In the genomic region with DNA sequence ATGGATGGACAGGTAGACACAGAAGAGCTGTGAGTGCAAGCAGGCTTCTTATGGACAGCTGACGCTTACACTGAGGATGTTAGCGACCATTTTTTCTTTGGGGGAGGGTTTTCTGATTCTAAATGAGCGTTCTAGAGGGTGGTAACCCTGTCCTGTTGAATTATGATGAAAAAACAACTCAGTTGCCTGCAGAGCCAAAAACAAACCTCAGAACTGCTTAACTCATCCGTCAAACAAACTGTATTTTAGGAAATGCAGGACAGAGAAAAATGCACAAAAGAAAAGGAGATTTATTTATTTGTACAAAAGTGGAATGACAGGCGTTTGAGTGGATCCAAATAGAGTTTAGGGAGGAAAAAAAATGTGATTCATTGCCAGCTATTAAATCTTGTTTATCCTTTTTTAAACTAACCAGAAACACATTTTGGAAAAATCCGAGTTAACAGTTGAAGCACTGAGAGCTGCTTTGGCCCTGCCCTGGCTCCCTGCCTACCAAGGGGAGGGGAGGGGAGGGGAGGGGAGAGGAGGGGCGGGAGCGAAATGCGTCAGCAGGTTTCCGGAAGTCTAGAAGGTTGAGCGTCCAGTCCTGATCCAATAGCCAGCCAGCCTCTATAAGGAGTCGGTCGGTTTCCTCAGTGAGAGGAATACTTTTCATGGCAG, we compare ENCODE assay signal across 11 mouse cellular contexts. TPM values are rescaled to one million over a fixed set of nuclear protein-coding genes. Genes with fewer than 3 reads are reported as not detected.
DNase-seq lines count a peak whose midpoint lies in the region; ATAC-seq lines count a peak whose summit lies in the region.
"Had no signal": no experiment of that assay in that cellular context is flagged by ENCODE, and none has a peak within 500 bp of the region (broad histone marks: within the 10 kb centered on the region; RNA-seq: fewer than 3 reads in every experiment).

No protein-coding gene starts in this region.

- no peak for DNase-seq in heart, adult 18-20 months
- DNase-seq in ES-CJ7 (ENCODE audit: low read depth, low spot score) (peak; percentile 35), MN1 (ENCODE audit: low spot score) (no peak)
- DNase-seq in fibroblast of lung, adult 2 months (ENCODE audit: low read depth), result peak; percentile 44
- peak; percentile 39 for DNase-seq in limb, embryonic 11.5 days (ENCODE audit: low spot score)
- DNase-seq in urinary bladder, adult 18-20 months (ENCODE audit: low spot score in 2 of 2), result no peak
- DNase-seq: thymus, adult 2 months had no signal

- peak overlapping the region; percentile 24; the same call in 1 of the 2 replicates for H3K4me2 ChIP-seq in heart, embryonic 12.5 days
- no peak overlapping the region for H3K4me2 ChIP-seq in limb, embryonic 11.5 days (ENCODE audit: low read depth, severe bottlenecking)

- no peak overlapping the region for H3K4me3 ChIP-seq in heart, embryonic 12.5 days
- H3K4me3 ChIP-seq in limb, embryonic 11.5 days (ENCODE audit: low read depth, low read length), result no peak overlapping the region
- H3K4me3 ChIP-seq: erythroblast, embryonic 14.5 days had no signal

- no peaks in the 10 kb centered on the region for H3K4me1 ChIP-seq in heart, embryonic 12.5 days (replicated peaks)
- H3K4me1 ChIP-seq in limb, embryonic 11.5 days (ENCODE audit: control insufficient read depth, insufficient read depth, low read length), result no peaks in the 10 kb centered on the region

- H3K27ac ChIP-seq in heart, embryonic 12.5 days (ENCODE audit: poor library complexity, severe bottlenecking), result no peak overlapping the region
- no peak overlapping the region for H3K27ac ChIP-seq in limb, embryonic 11.5 days (replicated peaks; ENCODE audit: low read depth, low read length)

- 39% methylated on average over 13 of the region's 13 CpGs for WGBS in heart, embryonic 12.5 days
- whole genome bisulfite sequencing in limb, embryonic 11.5 days, result 42% methylated on average over 13 of the region's 13 CpGs

- H3K36me3 ChIP-seq in heart, embryonic 12.5 days, result no peaks in the 10 kb centered on the region
- H3K36me3 ChIP-seq in limb, embryonic 11.5 days (ENCODE audit: control insufficient read depth, insufficient read depth, low read length), result no peaks in the 10 kb centered on the region

- H3K9ac ChIP-seq in heart, embryonic 12.5 days, result no peak overlapping the region
- H3K9ac ChIP-seq in limb, embryonic 11.5 days (ENCODE audit: low read length), result no peak overlapping the region

- peaks cover 5% of the 10 kb centered on the region; the same call in 1 of the 2 replicates for H3K27me3 ChIP-seq in heart, embryonic 12.5 days (replicated peaks)
- no peaks in the 10 kb centered on the region for H3K27me3 ChIP-seq in limb, embryonic 11.5 days (ENCODE audit: control insufficient read depth, insufficient read depth, low read length)

- no peak for ATAC-seq in heart, embryonic 12.5 days (ENCODE audit: insufficient number of reproducible peaks, low FRiP score)
- no peak for ATAC-seq in limb, embryonic 11.5 days (ENCODE audit: insufficient number of reproducible peaks, low FRiP score, low TSS enrichment, low read depth)
- no peak for ATAC-seq in inflammation-experienced regulatory T-cells, adult 6 months
- ATAC-seq: hindbrain, embryonic 16.5 days had no signal

- 0 out of 2 replicates have a peak, but pooled peaks cover 3% of the 10 kb centered on the region for H3K9me3 ChIP-seq in heart, embryonic 12.5 days (replicated peaks)
- no peaks in the 10 kb centered on the region; the same call in 1 of the 2 replicates for H3K9me3 ChIP-seq in limb, embryonic 11.5 days (ENCODE audit: control insufficient read depth, low read length)

RNA-seq across cellular contexts. Expression of a gene that starts 51.4 kb away (rescaled TPM):
- 0.82 TPM in 1 of 2 replicates, not detected in the other for polyA plus RNA-seq in heart, embryonic 12.5 days (2016; fragmentation: Nextera tagmentation; extraction: Ambion mirVana)
- not detected for total RNA-seq in heart, adult 18-20 months (2021)
- polyA plus RNA-seq in limb, embryonic 11.5 days (2014; fragmentation: Nextera tagmentation; extraction: Ambion mirVana), result 1.4 and 1.8 TPM in 2 replicates
- 1 to 10 TPM in 2 of 3 experiments, not detected in 1; 1.2 to 1.8 TPM for polyA plus RNA-seq in inflammation-experienced regulatory T-cells, adult 6 months (2017; shearing (Covaris generic))

Comparison
In these comparisons a context has a peak if more than half of its experiments do, and no peak if none do; other contexts are left out.
1. DNase-seq: peak in ES-CJ7 (single experiment), fibroblast of lung, adult 2 months (single experiment) and limb, embryonic 11.5 days (single experiment); none in heart, adult 18-20 months (0 of 2), MN1 (single experiment) and urinary bladder, adult 18-20 months (0 of 2).